Mouse (Mus musculus) midbrain, embryonic 14.5 days (tissue): ENCODE results near the gene Lrrc58. TPM values are rescaled to one million over a fixed set of nuclear protein-coding genes. Genes with fewer than 3 reads are reported as not detected.
A peak's percentile ranks its signal among the peaks of the same experiment; 100 is the strongest.

Experiments
- ATAC-seq: fragments of 200-750 bp; cut with Nextera tagmentation; 2 replicates; pipeline ENCODE4 v1.8.0; 2017; ENCODE audit warnings: moderate number of reproducible peaks, moderate library complexity; ENCODE audit not compliant: low FRiP score, low TSS enrichment
- DNase-seq: peaks from one replicate; pipeline ENCODE4 v3.0.0-alpha.2; 2015
- H3K27ac ChIP-seq: fragments of 300-500 bp; sonication (generic); replicated peaks from 2 replicates; pipeline ENCODE4 v1.5.1; 2014; ENCODE audit warnings: mild to moderate bottlenecking, low read depth, low read length, moderate library complexity
- H3K27me3 ChIP-seq: fragments of 300-500 bp; sonication (generic); 2 replicates; pipeline ENCODE4 v1.6.1; 2014; ENCODE audit warnings: low read length, control low read depth, mixed read lengths; ENCODE audit not compliant: control insufficient read depth, insufficient read depth
- H3K36me3 ChIP-seq: fragments of 300-500 bp; sonication (generic); 2 replicates; pipeline ENCODE4 v1.6.1; 2014; ENCODE audit warnings: low read length, control low read depth; ENCODE audit not compliant: control insufficient read depth, insufficient read depth
- H3K4me1 ChIP-seq: fragments of 300-500 bp; sonication (generic); 2 replicates; pipeline ENCODE4 v1.6.1; 2014; ENCODE audit warnings: mild to moderate bottlenecking, antibody characterized with exemption, low read length, control low read depth; ENCODE audit not compliant: control insufficient read depth, insufficient read depth
- H3K4me2 ChIP-seq: fragments of 300-500 bp; sonication (generic); 2 replicates; pipeline ENCODE4 v1.6.1; 2014; ENCODE audit warnings: mild to moderate bottlenecking, low read length, moderate library complexity
- H3K4me3 ChIP-seq: fragments of 300-500 bp; sonication (generic); replicated peaks from 2 replicates; pipeline ENCODE4 v1.5.1; 2014; ENCODE audit warnings: low read depth, low read length
- H3K9ac ChIP-seq: fragments of 300-500 bp; sonication (generic); replicated peaks from 2 replicates; pipeline ENCODE4 v1.6.1; 2014; ENCODE audit warnings: mild to moderate bottlenecking, low read length, moderate library complexity
- H3K9me3 ChIP-seq: fragments of 300-500 bp; sonication (generic); 2 replicates; pipeline ENCODE4 v1.6.1; 2016; ENCODE audit warnings: low read length, control low read depth, mixed read lengths; ENCODE audit not compliant: control insufficient read depth
- WGBS: fragments of 180-500 bp; shearing (Covaris S2); extraction: QIAGEN DNeasy Blood & Tissue Kit; methylation state at CpG from one replicate; pipeline ENCODE4 v1.1.7; 2014; 5-methylcytosine and 5-hydroxymethylcytosine counted together
- polyA plus RNA-seq: library from polyadenylated mRNA; unstranded; fragments of >200 nt; fragmentation: Nextera tagmentation; extraction: Ambion mirVana; gene quantifications from 2 replicates; pipeline ENCODE4 v1.2.1, GENCODE M21; 2014

Lrrc58 gene
- polyA plus RNA-seq, 1 experiment from 2014 or later, result 46.6 TPM

DNA sequence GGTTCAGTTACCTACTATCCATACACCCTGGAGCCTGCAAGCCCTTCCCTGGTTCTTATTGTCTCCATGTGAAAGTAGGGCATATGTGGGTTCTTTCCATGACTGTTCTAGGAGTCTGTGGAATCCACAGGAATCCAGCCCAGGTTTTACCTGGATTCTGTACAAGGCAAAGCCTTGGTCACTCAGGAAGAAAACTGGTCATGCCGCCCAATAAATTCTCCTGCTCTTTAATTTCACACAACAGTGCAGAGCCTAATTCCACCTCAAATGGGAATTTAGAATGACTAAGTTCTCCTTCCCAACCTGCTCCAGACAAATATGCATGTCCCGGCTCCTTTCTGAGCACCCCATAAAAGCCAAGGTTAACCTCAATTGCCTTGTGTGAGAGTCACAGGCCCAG is 31.2 kb downstream of the Lrrc58 start:
- no peaks in the 10 kb centered on the region for H3K36me3 ChIP-seq
- no peak for ATAC-seq
- no peaks in the 10 kb centered on the region for H3K27me3 ChIP-seq
- H3K9me3 ChIP-seq, result no peaks in the 10 kb centered on the region
- WGBS, result 38% methylated on average over 2 of the region's 2 CpGs
- no peak overlapping the region for H3K9ac ChIP-seq
- H3K27ac ChIP-seq, result no peak overlapping the region
- H3K4me2 ChIP-seq, result no peak overlapping the region
- DNase-seq, result peak; percentile 54
- H3K4me3 ChIP-seq, result no peak overlapping the region
- no peaks in the 10 kb centered on the region for H3K4me1 ChIP-seq

DNA sequence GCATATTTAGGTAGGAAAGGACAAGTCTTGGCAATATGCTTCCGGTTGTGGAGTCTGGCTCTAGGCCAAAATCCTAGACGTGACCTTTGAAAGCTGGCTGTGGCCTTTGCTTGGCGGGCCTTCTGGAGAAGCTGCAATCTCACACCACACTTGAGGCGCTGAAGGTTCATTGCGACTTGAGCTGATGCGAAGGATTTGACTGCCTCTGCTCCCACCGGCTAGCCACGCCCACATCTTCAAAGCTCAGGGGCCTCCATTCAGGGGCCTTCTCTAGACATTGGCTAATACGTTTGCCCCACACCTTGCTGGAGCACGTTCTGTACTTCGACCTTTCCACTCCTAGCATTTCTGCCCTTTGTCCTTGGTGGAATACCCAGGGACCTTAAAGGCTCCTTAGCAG is 33.1 kb downstream of the Lrrc58 start:
- Histone ChIP-seq H3K9ac (no peak overlapping the region), H3K9me3 (no peaks in the 10 kb centered on the region), H3K36me3 (no peaks in the 10 kb centered on the region), H3K27ac (no peak overlapping the region), H3K27me3 (no peaks in the 10 kb centered on the region), H3K4me1 (no peaks in the 10 kb centered on the region), H3K4me3 (no peak overlapping the region), H3K4me2 (no peak overlapping the region)
- 44% methylated on average over 11 of the region's 11 CpGs for WGBS
- DNase-seq, result no peak
- ATAC-seq, result no peak

DNA sequence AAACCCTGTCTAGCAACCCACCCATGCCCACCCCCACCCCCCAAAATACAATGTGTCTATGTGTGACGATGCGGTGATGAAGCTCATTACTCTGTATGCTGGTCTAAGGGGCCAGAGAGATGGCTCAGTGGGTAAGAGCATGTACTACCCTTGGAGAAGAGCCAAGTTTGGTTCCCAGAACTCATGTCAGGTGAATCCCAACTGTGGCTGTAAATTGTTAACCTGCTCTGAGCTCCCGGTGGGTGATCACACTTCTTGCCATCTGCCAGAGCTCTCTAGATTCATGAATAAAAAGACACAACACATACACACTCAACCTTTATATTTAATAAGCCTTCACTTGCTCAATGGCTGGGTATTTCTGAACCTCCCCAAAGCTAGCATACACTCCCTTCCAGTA is 38.3 kb downstream of the Lrrc58 start:
- no peak overlapping the region for H3K4me3 ChIP-seq
- H3K27me3 ChIP-seq, result no peaks in the 10 kb centered on the region
- 87% methylated on average over 3 of the region's 3 CpGs for WGBS
- H3K4me1 ChIP-seq, result no peaks in the 10 kb centered on the region
- no peak overlapping the region for H3K27ac ChIP-seq
- DNase-seq (no peak), ATAC-seq (no peak)
- H3K36me3 ChIP-seq, result no peaks in the 10 kb centered on the region
- H3K4me2 ChIP-seq, result no peak overlapping the region
- no peaks in the 10 kb centered on the region for H3K9me3 ChIP-seq
- H3K9ac ChIP-seq, result no peak overlapping the region

DNA sequence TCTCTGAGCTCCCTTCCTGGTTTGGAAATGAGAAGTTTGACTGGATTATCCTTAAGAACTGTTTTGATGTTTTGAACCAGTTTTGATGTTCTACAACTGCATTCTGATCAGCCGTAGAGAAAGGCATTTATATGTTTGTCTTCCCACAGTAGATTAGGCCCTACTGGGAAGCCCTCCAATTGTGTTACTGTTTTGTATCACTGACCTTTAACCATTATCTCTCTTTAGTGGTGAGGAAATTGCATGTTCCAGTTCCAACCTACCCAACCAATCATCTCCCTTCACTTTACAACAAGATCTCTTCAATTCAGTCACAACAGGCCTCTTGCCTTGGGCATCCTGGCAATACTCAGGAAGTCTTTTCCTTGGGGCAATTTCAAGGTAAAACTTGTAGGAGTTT is 42.9 kb downstream of the Lrrc58 start:
- H3K4me2 ChIP-seq, result no peak overlapping the region
- peaks cover 3% of the 10 kb centered on the region; the same call in 1 of the 2 replicates for H3K27me3 ChIP-seq
- WGBS, result 64% methylated on average over 1 of the region's 1 CpGs
- no peaks in the 10 kb centered on the region for H3K36me3 ChIP-seq
- DNase-seq (no peak), ATAC-seq (no peak)
- H3K9me3 ChIP-seq, result no peaks in the 10 kb centered on the region
- H3K9ac ChIP-seq, result no peak overlapping the region
- H3K4me3 ChIP-seq, result no peak overlapping the region
- no peaks in the 10 kb centered on the region for H3K4me1 ChIP-seq
- no peak overlapping the region for H3K27ac ChIP-seq

DNA sequence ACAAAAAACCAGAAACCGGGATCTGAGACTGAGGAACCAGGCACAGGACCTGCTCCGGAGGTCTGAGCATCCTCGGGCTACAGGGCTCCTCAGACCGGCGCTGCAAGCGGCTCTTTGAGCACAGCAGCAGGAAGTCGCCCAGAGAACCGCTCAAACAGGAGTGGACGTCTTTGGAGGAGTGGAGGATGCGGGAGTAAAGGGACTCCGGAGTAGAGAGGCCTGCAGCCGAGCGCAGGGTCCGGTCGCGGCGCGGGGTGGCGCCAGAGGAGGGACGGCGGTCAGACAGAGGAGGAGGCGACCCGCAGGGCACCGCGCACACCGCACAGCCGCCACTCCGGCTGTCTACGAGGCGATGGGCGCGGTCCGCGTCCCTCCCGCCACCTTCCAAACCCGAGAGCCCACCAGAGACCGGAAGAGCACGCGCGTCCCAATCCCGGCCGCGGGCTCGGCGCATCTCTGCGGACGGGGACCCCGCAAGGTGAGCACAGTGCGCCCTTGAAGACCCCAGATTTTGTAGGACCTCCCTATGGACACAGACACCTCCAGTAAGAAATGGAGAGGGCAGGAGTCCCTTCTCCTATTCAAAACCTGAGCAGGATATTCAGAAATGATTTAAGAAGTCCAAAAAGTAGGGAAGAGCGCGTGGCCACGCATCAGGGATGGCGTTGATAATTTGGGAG is 48.1 kb downstream of the Lrrc58 start, which contains the start of gene Gpr156:
Gpr156 (plus strand) TSS at position 359 of the 680 bp plus-strand sequence.
- peak; percentile 82 for DNase-seq
- peak within 1 kb of the TSS; percentile 70 for H3K9ac ChIP-seq
- peak within 1 kb of the TSS; percentile 74 for H3K4me2 ChIP-seq
- H3K4me3 ChIP-seq, result peak within 1 kb of the TSS; percentile 53
- WGBS, result 2% methylated on average over 53 of the region's 53 CpGs
- peak; percentile 72 for ATAC-seq
- H3K9me3 ChIP-seq, result no peaks in the 10 kb centered on the region
- H3K27me3 ChIP-seq, result peaks cover 3% of the 10 kb centered on the region; the same call in 1 of the 2 replicates
- H3K27ac ChIP-seq, result 0 out of 2 replicates have a peak within 1 kb of the TSS, but pooled peaks have one; percentile 58
- 0 out of 2 replicates have a peak, but pooled peaks cover 14% of the 10 kb centered on the region for H3K4me1 ChIP-seq
- no peaks in the 10 kb centered on the region for H3K36me3 ChIP-seq

DNA sequence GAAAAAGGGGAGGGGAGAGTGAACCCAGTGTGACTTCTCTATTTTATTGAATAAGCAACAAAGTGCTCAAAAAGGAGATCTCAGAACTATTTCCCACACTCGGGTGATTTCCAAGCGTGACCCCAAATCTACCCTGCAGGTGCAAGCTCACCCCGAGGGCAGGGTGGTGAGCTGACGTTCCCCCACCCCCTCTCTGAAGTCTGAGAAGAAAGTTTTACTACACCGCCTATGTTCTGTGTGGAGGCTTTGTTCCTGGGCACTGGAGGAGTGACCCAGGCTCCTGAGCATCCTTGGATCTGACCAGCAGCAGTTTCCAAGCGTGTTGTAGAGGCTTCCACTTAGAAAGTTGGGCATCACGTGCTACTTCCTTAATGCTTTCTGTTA is 48.6 kb downstream of the Lrrc58 start:
- Histone ChIP-seq H3K4me2 (peak overlapping the region; percentile 74), H3K9me3 (no peaks in the 10 kb centered on the region), H3K9ac (peak overlapping the region; percentile 70), H3K27me3 (peaks cover 3% of the 10 kb centered on the region; the same call in 1 of the 2 replicates), H3K27ac (0 out of 2 replicates have a peak overlapping the region, but pooled peaks have one; percentile 58), H3K36me3 (no peaks in the 10 kb centered on the region), H3K4me3 (peak overlapping the region; percentile 53), H3K4me1 (0 out of 2 replicates have a peak, but pooled peaks cover 14% of the 10 kb centered on the region)
- peak; percentile 18 for DNase-seq
- ATAC-seq, result no peak
- 14% methylated on average over 7 of the region's 7 CpGs for WGBS

DNA sequence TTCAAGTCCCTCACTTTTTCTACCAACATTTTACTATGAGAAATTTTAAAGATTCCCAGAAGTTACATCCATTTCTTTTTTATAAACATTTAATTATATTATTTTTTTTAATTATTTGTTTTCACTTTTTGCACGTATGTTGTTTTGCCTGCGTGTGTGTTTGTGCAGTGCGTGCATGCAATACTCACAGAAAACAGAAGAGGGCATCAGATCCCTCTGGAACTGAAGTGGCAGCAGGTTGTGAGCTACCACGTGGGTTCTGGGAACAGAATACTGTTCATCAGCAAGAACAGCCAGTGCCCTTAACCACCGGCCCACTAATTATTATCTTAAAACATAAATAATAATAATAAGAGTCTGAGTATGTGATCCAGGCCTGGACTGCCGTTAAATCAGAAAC is 50.8 kb downstream of the Lrrc58 start:
- Histone ChIP-seq H3K36me3 (no peaks in the 10 kb centered on the region), H3K4me3 (no peak overlapping the region), H3K9me3 (no peaks in the 10 kb centered on the region), H3K27me3 (peaks cover 3% of the 10 kb centered on the region; the same call in 1 of the 2 replicates), H3K27ac (no peak overlapping the region), H3K4me1 (0 out of 2 replicates have a peak, but pooled peaks cover 14% of the 10 kb centered on the region), H3K4me2 (no peak overlapping the region), H3K9ac (no peak overlapping the region)
- whole genome bisulfite sequencing, result 89% methylated on average over 6 of the region's 6 CpGs
- ATAC-seq, result no peak
- no peak for DNase-seq

DNA sequence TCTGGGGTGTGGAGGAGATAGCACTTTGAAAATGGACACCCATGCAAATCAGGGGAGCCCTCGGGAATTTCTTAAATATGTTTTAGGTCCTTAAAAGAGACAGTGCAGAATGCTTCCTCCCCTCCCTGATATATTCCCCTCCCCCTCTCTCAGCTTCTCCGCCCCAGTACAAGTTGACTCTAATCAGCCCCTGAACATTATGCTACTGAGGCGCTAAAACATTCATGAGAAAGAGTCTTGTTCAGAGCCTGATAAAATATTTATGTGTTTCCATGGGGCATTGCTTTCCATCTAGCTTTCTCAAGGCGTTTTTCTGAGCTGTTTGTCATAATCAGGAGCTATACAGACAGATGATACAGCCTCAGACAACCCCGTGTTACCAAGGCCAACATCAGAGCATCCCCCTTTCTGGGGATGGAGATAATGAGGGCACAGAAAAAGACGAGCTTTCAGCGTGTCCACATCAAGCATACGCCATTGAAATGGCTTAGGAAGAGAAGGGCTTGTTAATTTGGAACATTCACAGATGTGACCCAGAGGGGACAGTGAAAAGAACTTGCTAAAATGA is 52.7 kb downstream of the Lrrc58 start:
- peak; percentile 84 for ATAC-seq

More for the DNA sequence above, 52.7 kb downstream of the Lrrc58 start:
- H3K9ac ChIP-seq, result no peak overlapping the region
- WGBS, result 23% methylated on average over 8 of the region's 8 CpGs
- peak overlapping the region; percentile 77 for H3K27ac ChIP-seq
- H3K36me3 ChIP-seq, result no peaks in the 10 kb centered on the region
- no peaks in the 10 kb centered on the region for H3K9me3 ChIP-seq
- H3K4me2 ChIP-seq, result peak overlapping the region; percentile 16; the same call in 1 of the 2 replicates
- no peaks in the 10 kb centered on the region for H3K27me3 ChIP-seq
- no peak overlapping the region for H3K4me3 ChIP-seq
- H3K4me1 ChIP-seq, result peaks cover 17% of the 10 kb centered on the region; the same call in 1 of the 2 replicates
- DNase-seq, result peak; percentile 80
